Mouse (Mus musculus): ENCODE measurements around the gene Ptk7.

GRCm38 (mm10) chr17:46521963-46522668 is 107.2 kb downstream of the Ptk7 start:
- TF ChIP-seq GATA1 (IDR thresholded peaks at IDR 0.05; ENCODE audit: low read length) (no peak), TAL1 (IDR thresholded peaks at IDR 0.05; ENCODE audit: low read length) (no peak)

All from erythroblast, embryonic 14.5 days (primary cell).